Mouse (Mus musculus): ENCODE data around the gene Rsl24d1. TPM values are rescaled to one million over a fixed set of nuclear protein-coding genes. Genes with fewer than 3 reads are reported as not detected.
"Not testable (repeated sequence)": the region's sequence is repeated elsewhere in the genome, so short reads cannot be mapped to it uniquely, and the experiment has no call there.

The Rsl24d1 gene
- polyA plus RNA-seq, 1 experiment from 2014 or later = 92.9 TPM

- Histone ChIP-seq H3K27me3 (ENCODE audit: control insufficient read depth, insufficient read depth, low read length) (no peaks in the 10 kb centered on the region), H3K4me1 (ENCODE audit: control insufficient read depth in 2 of 2, insufficient read depth in 2 of 2, low read length in 2 of 2) (peaks cover under 1 to 7% of the 10 kb centered on the region in 2 experiments; a peak in 3 of 4 replicates), H3K9ac (ENCODE audit: low read length) (no peak overlapping the region), H3K36me3 (ENCODE audit: control insufficient read depth, insufficient read depth, low read length) (no peaks in the 10 kb centered on the region), H3K4me2 (ENCODE audit: low read length) (no peak overlapping the region), H3K4me3 (ENCODE audit: control insufficient read depth in 1 of 2, insufficient read depth in 1 of 2, low read depth in 1 of 2, low read length in 2 of 2) (no peak overlapping the region), H3K9me3 (ENCODE audit: control insufficient read depth, low read length) (no peaks in the 10 kb centered on the region), H3K27ac (replicated peaks in 1 of 2; ENCODE audit: control insufficient read depth in 1 of 2, insufficient read depth in 1 of 2, low read depth in 2 of 2, low read length in 2 of 2) (no peak overlapping the region)
- WGBS = 89% methylated on average over 5 of the region's 5 CpGs
- no peak for ATAC-seq (ENCODE audit: insufficient number of reproducible peaks, insufficient read depth, low FRiP score, low read depth)
Measured at GRCm38 (mm10) chr9:73073169-73073568, 40.1 kb upstream of the Rsl24d1 start.

DNA sequence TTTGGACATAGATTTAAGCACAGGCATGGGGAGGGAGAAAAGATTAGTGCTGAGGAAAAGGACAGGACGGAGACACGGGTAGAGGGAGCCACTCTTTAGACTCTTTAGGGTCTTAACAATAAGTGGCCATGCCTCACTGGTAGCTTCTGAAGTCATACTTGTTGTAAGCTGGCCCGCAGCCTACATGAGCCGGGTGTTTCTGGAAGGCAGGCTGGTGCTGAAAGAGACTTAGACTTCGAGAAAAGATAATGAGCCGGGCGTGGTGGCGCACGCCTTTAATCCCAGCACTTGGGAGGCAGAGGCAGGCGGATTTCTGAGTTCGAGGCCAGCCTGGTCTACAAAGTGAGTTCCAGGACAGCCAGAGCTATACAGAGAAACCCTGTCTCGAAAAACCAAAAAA lies 33.9 kb upstream of the Rsl24d1 start:
- H3K4me2 ChIP-seq (ENCODE audit: low read length); ATAC-seq (ENCODE audit: insufficient number of reproducible peaks, insufficient read depth, low FRiP score, low read depth); H3K27ac ChIP-seq (replicated peaks in 1 of 2; ENCODE audit: control insufficient read depth in 1 of 2, insufficient read depth in 1 of 2, low read depth in 2 of 2, low read length in 2 of 2); H3K9me3 ChIP-seq (ENCODE audit: control insufficient read depth, low read length); H3K27me3 ChIP-seq (ENCODE audit: control insufficient read depth, insufficient read depth, low read length); H3K9ac ChIP-seq (ENCODE audit: low read length); H3K4me1 ChIP-seq (ENCODE audit: control insufficient read depth in 2 of 2, insufficient read depth in 2 of 2, low read length in 2 of 2); H3K4me3 ChIP-seq (ENCODE audit: control insufficient read depth in 1 of 2, insufficient read depth in 1 of 2, low read depth in 1 of 2, low read length in 2 of 2); H3K36me3 ChIP-seq (ENCODE audit: control insufficient read depth, insufficient read depth, low read length): not testable (repeated sequence)
- WGBS = 80% methylated on average over 10 of the region's 12 CpGs

GRCm38 (mm10) chr9:73079801-73080325 lies 33.4 kb upstream of the Rsl24d1 start:
- Histone ChIP-seq H3K4me3 (ENCODE audit: control insufficient read depth in 1 of 2, insufficient read depth in 1 of 2, low read depth in 1 of 2, low read length in 2 of 2) (no peak overlapping the region), H3K4me2 (ENCODE audit: low read length) (no peak overlapping the region), H3K27me3 (ENCODE audit: control insufficient read depth, insufficient read depth, low read length) (no peaks in the 10 kb centered on the region), H3K9me3 (ENCODE audit: control insufficient read depth, low read length) (no peaks in the 10 kb centered on the region), H3K36me3 (ENCODE audit: control insufficient read depth, insufficient read depth, low read length) (no peaks in the 10 kb centered on the region), H3K27ac (replicated peaks in 1 of 2; ENCODE audit: control insufficient read depth in 1 of 2, insufficient read depth in 1 of 2, low read depth in 2 of 2, low read length in 2 of 2) (no peak overlapping the region), H3K9ac (ENCODE audit: low read length) (no peak overlapping the region), H3K4me1 (ENCODE audit: control insufficient read depth in 2 of 2, insufficient read depth in 2 of 2, low read length in 2 of 2) (no peaks in the 10 kb centered on the region)
- 47% methylated on average over 7 of the region's 7 CpGs for WGBS
- ATAC-seq (ENCODE audit: insufficient number of reproducible peaks, insufficient read depth, low FRiP score, low read depth) = no peak

DNA sequence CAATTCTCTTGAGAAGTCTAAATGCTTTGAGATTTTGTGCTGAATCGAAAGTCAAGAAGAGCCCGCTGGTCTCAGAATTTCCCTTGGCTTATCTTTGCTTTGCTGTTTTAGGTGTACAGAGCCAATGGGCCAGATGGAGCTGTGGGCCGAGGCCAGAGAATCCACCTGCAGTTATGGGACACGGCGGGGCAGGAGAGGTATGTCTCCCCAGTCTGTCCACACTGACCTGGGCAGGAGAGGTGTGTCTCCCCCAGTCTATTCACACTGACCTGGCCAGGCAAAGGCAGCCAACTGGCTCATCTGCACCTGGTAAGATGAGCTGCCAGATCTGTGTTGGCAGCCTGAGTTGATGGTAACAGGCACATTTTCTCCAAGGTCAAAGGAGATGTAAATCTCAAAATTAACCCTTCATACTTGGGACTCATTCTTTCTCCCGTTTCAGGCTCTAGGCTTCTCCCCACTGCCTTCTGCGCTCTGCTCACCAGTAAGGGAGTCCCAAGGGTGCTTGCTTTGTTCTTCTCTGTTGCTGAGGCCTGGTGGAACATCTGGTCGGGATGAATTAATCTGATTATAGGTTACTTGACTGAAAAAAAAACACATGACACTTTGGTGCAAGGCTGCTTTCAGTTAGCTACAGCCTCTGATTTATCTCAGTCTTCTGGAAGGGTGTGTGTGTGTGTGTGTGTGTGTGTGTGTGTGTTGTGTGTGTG lies 30.8 kb upstream of the Rsl24d1 start:
- H3K4me2 ChIP-seq (ENCODE audit: low read length) = no peak overlapping the region
- ATAC-seq (ENCODE audit: insufficient number of reproducible peaks, insufficient read depth, low FRiP score, low read depth) = no peak
- 79% methylated on average over 8 of the region's 8 CpGs for WGBS

DNA sequence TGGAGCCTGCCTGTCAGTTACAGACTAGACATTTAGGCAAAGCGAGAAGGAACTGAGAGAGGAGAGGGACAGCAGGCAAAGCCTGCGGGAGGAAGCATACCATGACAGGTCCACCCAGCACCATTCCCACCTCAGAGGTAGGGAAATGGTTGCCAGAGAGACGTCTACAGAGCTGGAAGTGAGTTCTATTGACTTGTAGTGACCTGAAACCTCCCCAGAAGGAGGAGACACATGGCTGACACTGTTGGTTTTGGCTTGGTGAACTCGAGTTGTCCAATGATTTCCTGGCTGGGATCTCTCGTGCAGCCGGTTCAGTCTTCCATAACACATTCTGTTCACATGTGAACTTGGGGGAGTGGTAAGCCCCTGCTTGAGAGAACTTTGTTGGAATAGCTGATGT lies 29.3 kb upstream of the Rsl24d1 start:
- no peaks in the 10 kb centered on the region for H3K36me3 ChIP-seq (ENCODE audit: control insufficient read depth, insufficient read depth, low read length)
- H3K4me3 ChIP-seq (ENCODE audit: control insufficient read depth in 1 of 2, insufficient read depth in 1 of 2, low read depth in 1 of 2, low read length in 2 of 2) = no peak overlapping the region
- 51% methylated on average over 6 of the region's 6 CpGs for WGBS
- H3K4me1 ChIP-seq (ENCODE audit: control insufficient read depth in 2 of 2, insufficient read depth in 2 of 2, low read length in 2 of 2) = peaks cover 2 to 4% of the 10 kb centered on the region in 2 experiments; a peak in 2 of 4 replicates
- H3K27me3 ChIP-seq (ENCODE audit: control insufficient read depth, insufficient read depth, low read length) = no peaks in the 10 kb centered on the region
- no peak overlapping the region for H3K9ac ChIP-seq (ENCODE audit: low read length)
- no peak overlapping the region for H3K4me2 ChIP-seq (ENCODE audit: low read length)
- no peak for ATAC-seq (ENCODE audit: insufficient number of reproducible peaks, insufficient read depth, low FRiP score, low read depth)
- H3K9me3 ChIP-seq (ENCODE audit: control insufficient read depth, low read length) = no peaks in the 10 kb centered on the region
- H3K27ac ChIP-seq (replicated peaks in 1 of 2; ENCODE audit: control insufficient read depth in 1 of 2, insufficient read depth in 1 of 2, low read depth in 2 of 2, low read length in 2 of 2) = no peak overlapping the region

More for the DNA sequence above, 30.8 kb upstream of the Rsl24d1 start:
- H3K9me3 ChIP-seq (ENCODE audit: control insufficient read depth, low read length) = no peaks in the 10 kb centered on the region
- no peaks in the 10 kb centered on the region for H3K36me3 ChIP-seq (ENCODE audit: control insufficient read depth, insufficient read depth, low read length)
- H3K27ac ChIP-seq (replicated peaks in 1 of 2; ENCODE audit: control insufficient read depth in 1 of 2, insufficient read depth in 1 of 2, low read depth in 2 of 2, low read length in 2 of 2) = no peak overlapping the region
- H3K4me1 ChIP-seq (ENCODE audit: control insufficient read depth in 2 of 2, insufficient read depth in 2 of 2, low read length in 2 of 2) = peaks cover 2 to 4% of the 10 kb centered on the region in 2 experiments; a peak in 2 of 4 replicates
- H3K27me3 ChIP-seq (ENCODE audit: control insufficient read depth, insufficient read depth, low read length) = no peaks in the 10 kb centered on the region
- H3K9ac ChIP-seq (ENCODE audit: low read length) = no peak overlapping the region
- H3K4me3 ChIP-seq (ENCODE audit: control insufficient read depth in 1 of 2, insufficient read depth in 1 of 2, low read depth in 1 of 2, low read length in 2 of 2) = no peak overlapping the region

DNA sequence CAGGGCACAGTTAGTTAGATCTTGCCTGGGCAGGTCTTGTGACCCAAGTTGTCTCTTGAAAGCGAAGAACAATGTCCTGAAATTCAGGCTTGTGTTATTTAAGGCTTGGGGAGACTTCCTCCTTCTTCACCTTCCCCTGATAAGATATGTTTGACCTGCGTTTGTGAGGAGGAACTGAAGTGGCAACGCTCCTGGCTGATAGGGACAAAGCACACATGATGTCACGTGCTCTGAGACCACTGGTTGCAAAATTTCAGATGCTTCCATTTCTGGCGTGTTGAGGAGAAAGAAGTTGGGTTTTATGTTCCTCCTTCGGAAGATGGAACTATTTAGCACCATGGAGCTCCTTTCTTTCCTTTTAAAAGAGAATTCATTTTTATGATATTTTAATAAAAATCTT lies 27.4 kb upstream of the Rsl24d1 start:
- H3K36me3 ChIP-seq (ENCODE audit: control insufficient read depth, insufficient read depth, low read length) = no peaks in the 10 kb centered on the region
- no peaks in the 10 kb centered on the region for H3K9me3 ChIP-seq (ENCODE audit: control insufficient read depth, low read length)
- H3K9ac ChIP-seq (ENCODE audit: low read length) = no peak overlapping the region
- no peak overlapping the region for H3K27ac ChIP-seq (replicated peaks in 1 of 2; ENCODE audit: control insufficient read depth in 1 of 2, insufficient read depth in 1 of 2, low read depth in 2 of 2, low read length in 2 of 2)
- no peak for ATAC-seq (ENCODE audit: insufficient number of reproducible peaks, insufficient read depth, low FRiP score, low read depth)
- H3K27me3 ChIP-seq (ENCODE audit: control insufficient read depth, insufficient read depth, low read length) = no peaks in the 10 kb centered on the region
- peaks cover 2 to 4% of the 10 kb centered on the region in 2 experiments; a peak in 2 of 4 replicates for H3K4me1 ChIP-seq (ENCODE audit: control insufficient read depth in 2 of 2, insufficient read depth in 2 of 2, low read length in 2 of 2)
- H3K4me3 ChIP-seq (ENCODE audit: control insufficient read depth in 1 of 2, insufficient read depth in 1 of 2, low read depth in 1 of 2, low read length in 2 of 2) = no peak overlapping the region
- 42% methylated on average over 6 of the region's 6 CpGs for WGBS
- H3K4me2 ChIP-seq (ENCODE audit: low read length) = no peak overlapping the region

DNA sequence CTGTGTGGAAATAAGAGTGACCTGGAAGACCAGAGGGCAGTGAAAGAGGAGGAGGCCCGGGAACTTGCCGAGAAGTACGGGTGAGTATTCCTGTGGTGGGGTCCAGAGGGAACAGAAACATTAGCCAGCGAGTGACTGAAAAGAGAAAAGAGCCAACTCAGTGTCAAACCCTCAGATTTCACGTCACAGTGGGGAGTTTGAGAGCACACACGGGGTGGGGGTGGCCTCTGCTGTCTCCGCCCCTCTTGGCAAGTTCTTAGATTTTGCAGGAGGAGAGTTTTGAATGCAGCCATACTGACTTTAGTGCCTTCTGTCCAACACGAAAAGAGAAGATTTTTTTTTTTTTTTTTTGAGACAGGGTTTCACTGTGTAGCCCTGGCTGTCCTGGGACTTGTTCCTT lies 26.1 kb upstream of the Rsl24d1 start:
- Histone ChIP-seq H3K27me3 (ENCODE audit: control insufficient read depth, insufficient read depth, low read length) (no peaks in the 10 kb centered on the region), H3K4me3 (ENCODE audit: control insufficient read depth in 1 of 2, insufficient read depth in 1 of 2, low read depth in 1 of 2, low read length in 2 of 2) (no peak overlapping the region), H3K27ac (replicated peaks in 1 of 2; ENCODE audit: control insufficient read depth in 1 of 2, insufficient read depth in 1 of 2, low read depth in 2 of 2, low read length in 2 of 2) (no peak overlapping the region), H3K9me3 (ENCODE audit: control insufficient read depth, low read length) (no peaks in the 10 kb centered on the region), H3K4me2 (ENCODE audit: low read length) (no peak overlapping the region), H3K9ac (ENCODE audit: low read length) (no peak overlapping the region), H3K36me3 (ENCODE audit: control insufficient read depth, insufficient read depth, low read length) (no peaks in the 10 kb centered on the region), H3K4me1 (ENCODE audit: control insufficient read depth in 2 of 2, insufficient read depth in 2 of 2, low read length in 2 of 2) (peaks cover 2 to 4% of the 10 kb centered on the region in 2 experiments; a peak in 2 of 4 replicates)
- WGBS = 55% methylated on average over 8 of the region's 8 CpGs
- no peak for ATAC-seq (ENCODE audit: insufficient number of reproducible peaks, insufficient read depth, low FRiP score, low read depth)
